Mouse (Mus musculus) cerebellum, postnatal 36 days (tissue): ENCODE results near the gene Gpr25.

Source experiments
- DNase-seq, 2 experiments: peaks; one replicate each; pipeline ENCODE4 v3.0.0; 2021 to 2022; ENCODE audit warnings: mixed read lengths in 2 of 2

The Gpr25 gene

GRCm38 (mm10) chr1:136260635-136261238, at the start of gene Gpr25:
Gene Gpr25 (minus strand): TSS chr1:136260873.
- DNase-seq, result no peak

- no peak for DNase-seq
Observed at GRCm38 (mm10) chr1:136309193-136309592, 48.5 kb upstream of the Gpr25 start.

- DNase-seq, result peak; percentile 37 to 53
Observed at GRCm38 (mm10) chr1:136306424-136306823, 45.8 kb upstream of the Gpr25 start.

- no peak for DNase-seq
Observed at GRCm38 (mm10) chr1:136293961-136294360, 33.3 kb upstream of the Gpr25 start.

GRCm38 (mm10) chr1:136289803-136290202, 29.1 kb upstream of the Gpr25 start:
- DNase-seq, result no peak

- no peak for DNase-seq
Observed at GRCm38 (mm10) chr1:136277366-136277765, 16.7 kb upstream of the Gpr25 start.

GRCm38 (mm10) chr1:136268224-136268623, 7.6 kb upstream of the Gpr25 start:
- no peak for DNase-seq

- DNase-seq, result no peak
Observed at GRCm38 (mm10) chr1:136266127-136266526, 5.5 kb upstream of the Gpr25 start.

GRCm38 (mm10) chr1:136263355-136263754, 2.7 kb upstream of the Gpr25 start:
- no peak for DNase-seq

- DNase-seq, result peak; percentile 83 to 89
Observed at GRCm38 (mm10) chr1:136259893-136260634, 609 bp downstream of the Gpr25 start.

- no peak for DNase-seq
Observed at GRCm38 (mm10) chr1:136259543-136259892, 1.2 kb downstream of the Gpr25 start.

GRCm38 (mm10) chr1:136258495-136258894, 2.2 kb downstream of the Gpr25 start:
- no peak for DNase-seq

GRCm38 (mm10) chr1:136255657-136256056, 5.0 kb downstream of the Gpr25 start:
- DNase-seq, result no peak

GRCm38 (mm10) chr1:136255174-136255573, 5.5 kb downstream of the Gpr25 start:
- no peak for DNase-seq

- DNase-seq, result no peak
Observed at GRCm38 (mm10) chr1:136254503-136255065, 6.1 kb downstream of the Gpr25 start.

GRCm38 (mm10) chr1:136253472-136253871, 7.2 kb downstream of the Gpr25 start:
- no peak for DNase-seq

- no peak for DNase-seq
Observed at GRCm38 (mm10) chr1:136249662-136250061, 11.0 kb downstream of the Gpr25 start.

- no peak for DNase-seq
Observed at GRCm38 (mm10) chr1:136247393-136247792, 13.3 kb downstream of the Gpr25 start.

GRCm38 (mm10) chr1:136244469-136244868, 16.2 kb downstream of the Gpr25 start:
- DNase-seq, result no peak

- DNase-seq, result no peak
Observed at GRCm38 (mm10) chr1:136241801-136242200, 18.9 kb downstream of the Gpr25 start.

GRCm38 (mm10) chr1:136238495-136238894, 22.2 kb downstream of the Gpr25 start:
- DNase-seq, result no peak

- no peak for DNase-seq
Observed at GRCm38 (mm10) chr1:136234595-136235092, 26.0 kb downstream of the Gpr25 start.

GRCm38 (mm10) chr1:136233892-136234594, 26.6 kb downstream of the Gpr25 start, which contains the start of gene Inava:
Gene Inava (minus strand): TSS chr1:136234264.
- DNase-seq, result peak; percentile 21 to 30
